22 mouse cellular contexts compared by ENCODE assay signal in the genomic region with DNA sequence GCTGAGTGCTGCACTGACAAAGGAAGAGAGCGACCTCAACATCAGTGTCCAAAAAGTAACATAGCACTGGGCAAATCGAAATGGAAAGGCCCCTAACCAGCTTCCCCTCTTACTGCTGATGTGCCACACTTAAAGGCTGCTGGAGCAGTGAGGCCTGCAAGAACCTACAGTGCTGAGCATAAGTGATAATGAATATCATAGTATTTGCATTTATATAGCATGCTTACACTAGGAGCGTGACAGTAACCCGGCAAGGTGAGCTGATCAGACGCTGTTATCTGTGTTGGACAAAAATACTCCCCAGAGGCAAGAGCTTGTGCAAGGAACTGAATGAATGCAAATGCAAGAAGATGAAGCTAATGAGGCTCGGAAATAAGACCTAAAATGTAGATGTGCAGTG.
DNase-seq lines count a peak whose midpoint lies in the region; ATAC-seq and TF ChIP-seq lines count a peak whose summit lies in the region.
"Had no signal": no experiment of that assay in that cellular context is flagged by ENCODE, and none has a peak within 500 bp of the region (broad histone marks: within the 10 kb centered on the region; RNA-seq: fewer than 3 reads in every experiment).

No protein-coding gene starts in this region.

- no peak overlapping the region for H3K4me2 ChIP-seq in hindbrain, embryonic 12.5 days (replicated peaks)
- no peak overlapping the region for H3K4me2 ChIP-seq in hindbrain, postnatal 0 days (ENCODE audit: low read depth, low read length)
- H3K4me2 ChIP-seq in midbrain, embryonic 13.5 days (replicated peaks), result no peak overlapping the region
- H3K4me2 ChIP-seq in midbrain, postnatal 0 days (ENCODE audit: low read depth, low read length, poor library complexity, severe bottlenecking), result no peak overlapping the region
- H3K4me2 ChIP-seq in neural tube, embryonic 14.5 days (ENCODE audit: low read depth, low read length), result no peak overlapping the region
- H3K4me2 ChIP-seq: embryonic facial prominence, embryonic 13.5 days; forebrain, embryonic 13.5 days; heart, embryonic 12.5 days; hindbrain, embryonic 15.5 days had no signal

- no peaks in the 10 kb centered on the region for H3K9me3 ChIP-seq in hindbrain, embryonic 12.5 days (replicated peaks)
- no peaks in the 10 kb centered on the region for H3K9me3 ChIP-seq in hindbrain, postnatal 0 days (ENCODE audit: low read length)
- no peaks in the 10 kb centered on the region for H3K9me3 ChIP-seq in midbrain, embryonic 13.5 days
- no peaks in the 10 kb centered on the region for H3K9me3 ChIP-seq in midbrain, postnatal 0 days (ENCODE audit: low read length)
- H3K9me3 ChIP-seq in neural tube, embryonic 14.5 days (ENCODE audit: control insufficient read depth, low read length), result no peaks in the 10 kb centered on the region
- H3K9me3 ChIP-seq: embryonic facial prominence, embryonic 13.5 days; forebrain, embryonic 13.5 days; G1E; heart, embryonic 12.5 days; hindbrain, embryonic 15.5 days had no signal

- H3K4me1 ChIP-seq in hindbrain, embryonic 12.5 days, result no peaks in the 10 kb centered on the region; the same call in 1 of the 2 replicates
- no peaks in the 10 kb centered on the region for H3K4me1 ChIP-seq in hindbrain, postnatal 0 days (ENCODE audit: insufficient read depth, low read length)
- no peaks in the 10 kb centered on the region; the same call in 1 of the 2 replicates for H3K4me1 ChIP-seq in midbrain, embryonic 13.5 days (replicated peaks)
- H3K4me1 ChIP-seq in midbrain, postnatal 0 days (ENCODE audit: insufficient read depth, low read length), result no peaks in the 10 kb centered on the region
- H3K4me1 ChIP-seq in neural tube, embryonic 14.5 days (ENCODE audit: control insufficient read depth, insufficient read depth, low read length), result no peaks in the 10 kb centered on the region
- H3K4me1 ChIP-seq: embryonic facial prominence, embryonic 13.5 days; forebrain, embryonic 13.5 days; heart, embryonic 12.5 days had no signal

- H3K27me3 ChIP-seq in hindbrain, embryonic 12.5 days, result no peaks in the 10 kb centered on the region
- no peaks in the 10 kb centered on the region for H3K27me3 ChIP-seq in hindbrain, postnatal 0 days (ENCODE audit: insufficient read depth, low read length)
- no peaks in the 10 kb centered on the region for H3K27me3 ChIP-seq in midbrain, embryonic 13.5 days
- H3K27me3 ChIP-seq in midbrain, postnatal 0 days (ENCODE audit: insufficient read depth, low read length), result no peaks in the 10 kb centered on the region
- no peaks in the 10 kb centered on the region for H3K27me3 ChIP-seq in neural tube, embryonic 14.5 days (ENCODE audit: control insufficient read depth, insufficient read depth, low read length)
- H3K27me3 ChIP-seq: embryonic facial prominence, embryonic 13.5 days; forebrain, embryonic 13.5 days; heart, embryonic 12.5 days; hindbrain, embryonic 15.5 days had no signal

- no peak for TF ChIP-seq POLR2A in brain, embryonic 14.5 days (IDR thresholded peaks at IDR 0.05; ENCODE audit: borderline replicate concordance, extremely low read depth, insufficient read depth, insufficient read length, poor library complexity, severe bottlenecking)

- WGBS in hindbrain, embryonic 12.5 days, result 78% methylated on average over 6 of the region's 6 CpGs
- WGBS in hindbrain, postnatal 0 days, result 67% methylated on average over 6 of the region's 6 CpGs
- WGBS in midbrain, embryonic 13.5 days, result 72% methylated on average over 6 of the region's 6 CpGs
- whole genome bisulfite sequencing in midbrain, postnatal 0 days, result 53% methylated on average over 6 of the region's 6 CpGs
- WGBS in neural tube, embryonic 14.5 days, result 62% methylated on average over 6 of the region's 6 CpGs

- peak overlapping the region; percentile 7; the same call in 1 of the 2 replicates for H3K27ac ChIP-seq in hindbrain, embryonic 12.5 days
- H3K27ac ChIP-seq in hindbrain, postnatal 0 days, result no peak overlapping the region
- no peak overlapping the region for H3K27ac ChIP-seq in midbrain, embryonic 13.5 days
- no peak overlapping the region for H3K27ac ChIP-seq in midbrain, postnatal 0 days (ENCODE audit: low read depth, low read length)
- peak overlapping the region; percentile 55 for H3K27ac ChIP-seq in neural tube, embryonic 14.5 days (ENCODE audit: low read depth, low read length)
- H3K27ac ChIP-seq: embryonic facial prominence, embryonic 13.5 days; forebrain, embryonic 13.5 days; heart, adult 2 months; hindbrain, embryonic 15.5 days had no signal

- H3K4me3 ChIP-seq in hindbrain, embryonic 12.5 days, result no peak overlapping the region
- H3K4me3 ChIP-seq in hindbrain, postnatal 0 days (ENCODE audit: low read length), result no peak overlapping the region
- H3K4me3 ChIP-seq in midbrain, embryonic 13.5 days (replicated peaks), result no peak overlapping the region
- no peak overlapping the region for H3K4me3 ChIP-seq in midbrain, postnatal 0 days (ENCODE audit: low read depth, low read length)
- H3K4me3 ChIP-seq in neural tube, embryonic 14.5 days (ENCODE audit: low read depth, low read length), result no peak overlapping the region
- H3K4me3 ChIP-seq: embryonic facial prominence, embryonic 13.5 days; forebrain, embryonic 13.5 days; heart, adult 2 months; heart, embryonic 12.5 days; hindbrain, embryonic 15.5 days had no signal

- no peaks in the 10 kb centered on the region for H3K36me3 ChIP-seq in hindbrain, embryonic 12.5 days
- H3K36me3 ChIP-seq in hindbrain, postnatal 0 days (ENCODE audit: insufficient read depth, low read length), result no peaks in the 10 kb centered on the region
- no peaks in the 10 kb centered on the region for H3K36me3 ChIP-seq in midbrain, embryonic 13.5 days
- no peaks in the 10 kb centered on the region for H3K36me3 ChIP-seq in midbrain, postnatal 0 days (ENCODE audit: insufficient read depth, low read length)
- no peaks in the 10 kb centered on the region for H3K36me3 ChIP-seq in neural tube, embryonic 14.5 days (ENCODE audit: control insufficient read depth, insufficient read depth, low read length)
- H3K36me3 ChIP-seq: embryonic facial prominence, embryonic 13.5 days; G1E; heart, embryonic 12.5 days; hindbrain, embryonic 15.5 days had no signal

- no peak overlapping the region for H3K9ac ChIP-seq in hindbrain, embryonic 12.5 days
- no peak overlapping the region for H3K9ac ChIP-seq in hindbrain, postnatal 0 days (replicated peaks; ENCODE audit: low read length)
- no peak overlapping the region for H3K9ac ChIP-seq in midbrain, embryonic 13.5 days (replicated peaks)
- no peak overlapping the region for H3K9ac ChIP-seq in midbrain, postnatal 0 days (replicated peaks; ENCODE audit: low read length, poor library complexity, severe bottlenecking)
- no peak overlapping the region for H3K9ac ChIP-seq in neural tube, embryonic 14.5 days (replicated peaks; ENCODE audit: low read depth, low read length)
- H3K9ac ChIP-seq: embryonic facial prominence, embryonic 13.5 days; forebrain, embryonic 13.5 days; forebrain, postnatal 0 days; heart, embryonic 12.5 days; hindbrain, embryonic 15.5 days had no signal

- ATAC-seq in hindbrain, embryonic 12.5 days (ENCODE audit: low FRiP score), result peak; percentile 54
- ATAC-seq in hindbrain, postnatal 0 days, result no peak
- peak; percentile 74 for ATAC-seq in midbrain, embryonic 13.5 days
- no peak for ATAC-seq in midbrain, postnatal 0 days (ENCODE audit: low FRiP score)
- peak; percentile 75; the same call in 1 of the 2 replicates for ATAC-seq in neural tube, embryonic 14.5 days (ENCODE audit: low read depth)
- ATAC-seq: CD4-positive, CD25-positive, alpha-beta regulatory T cell, adult 4 months; forebrain, embryonic 13.5 days; forebrain, postnatal 0 days had no signal

- no peak for DNase-seq in hindbrain, postnatal 0 days (ENCODE audit: low spot score)
- DNase-seq in midbrain, postnatal 0 days (ENCODE audit: low spot score), result no peak
- peak; percentile 42 for DNase-seq in brain, embryonic 14.5 days (ENCODE audit: low read depth)
- no peak for DNase-seq in cerebellum, adult 11-12 months
- DNase-seq: adrenal gland, adult 8-10 months; adrenal gland, postnatal 36 days; B cell, adult 2 months; cerebellum, adult 11 months; cerebellum, adult 9-11 months; cerebellum, postnatal 36 days; forebrain, postnatal 0 days; gastrocnemius, postnatal 14 days; heart, adult 2 months had no signal

- no peak for TF ChIP-seq CTCF in hindbrain, postnatal 0 days (IDR thresholded peaks at IDR 0.05; ENCODE audit: low read depth)
- TF ChIP-seq CTCF in midbrain, postnatal 0 days (IDR thresholded peaks at IDR 0.05), result no peak
- no peak for TF ChIP-seq CTCF in brain, embryonic 14.5 days (IDR thresholded peaks at IDR 0.05; ENCODE audit: borderline replicate concordance, extremely low read depth, insufficient read depth, insufficient read length)

Comparison
In these comparisons a context has a peak if more than half of its experiments do, and no peak if none do; other contexts are left out.
1. ATAC-seq: peak in hindbrain, embryonic 12.5 days (single experiment), midbrain, embryonic 13.5 days (single experiment) and neural tube, embryonic 14.5 days (single experiment); none in hindbrain, postnatal 0 days (single experiment) and midbrain, postnatal 0 days (single experiment).
2. H3K27ac ChIP-seq: peak in hindbrain, embryonic 12.5 days (single experiment) and neural tube, embryonic 14.5 days (single experiment); none in hindbrain, postnatal 0 days (single experiment), midbrain, embryonic 13.5 days (single experiment) and midbrain, postnatal 0 days (single experiment).